Mouse (Mus musculus): Measurements from ENCODE around the gene Lep.

The Lep gene

DNA sequence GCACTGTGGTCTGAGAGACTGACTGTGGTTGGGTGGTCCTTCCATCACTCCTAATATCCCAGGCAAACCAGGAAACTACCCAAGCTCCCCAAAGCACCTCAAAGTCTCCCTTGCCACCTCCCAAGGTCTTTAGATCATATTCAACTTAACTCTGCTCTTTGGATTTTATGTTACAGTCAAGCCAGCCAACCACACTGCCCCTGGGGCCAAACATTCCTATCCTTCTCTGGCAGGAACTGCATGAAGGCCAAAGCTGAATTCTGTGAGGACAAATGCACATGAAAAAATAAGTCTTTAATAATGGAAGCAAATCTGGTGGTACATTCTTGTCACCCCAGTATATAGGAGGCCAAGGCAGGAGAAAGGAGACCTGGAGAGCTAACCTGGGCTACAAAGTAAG lies 16.0 kb upstream of the Lep start:
- in situ Hi-C loops (cut with MboI, MseI) = no loop called here

GRCm38 (mm10) chr6:29049926-29050325 lies 10.1 kb upstream of the Lep start:
- in situ Hi-C loops (cut with MboI, MseI) = no loop called here

- in situ Hi-C loops (cut with MboI, MseI) = no loop called here
Measured at GRCm38 (mm10) chr6:29052188-29052587, 7.8 kb upstream of the Lep start.

GRCm38 (mm10) chr6:29053181-29053580 lies 6.8 kb upstream of the Lep start:
- in situ Hi-C loops (cut with MboI, MseI) = no loop called here

DNA sequence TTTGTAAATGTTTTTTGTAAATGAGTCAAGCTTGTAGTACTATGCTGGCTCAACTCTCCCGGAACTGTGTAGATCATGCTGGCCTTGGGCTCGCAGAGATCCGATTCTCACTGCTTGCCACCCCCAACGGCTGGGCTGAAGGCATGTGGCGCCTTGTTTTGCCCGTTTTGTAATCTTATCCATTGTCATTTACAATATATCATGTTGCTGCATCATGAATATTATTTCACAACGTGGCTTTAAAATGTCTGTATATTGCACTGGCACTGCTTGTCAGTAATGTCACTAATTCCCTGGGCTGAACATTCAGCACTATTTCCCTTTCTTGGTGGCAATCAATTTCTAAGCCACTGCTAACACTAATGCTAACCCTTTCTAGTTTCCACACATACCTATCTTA lies 3.6 kb upstream of the Lep start:
- in situ Hi-C loops (cut with MboI, MseI) = no loop called here

- in situ Hi-C loops (cut with MboI, MseI) = no loop called here
Measured at GRCm38 (mm10) chr6:29066389-29066790, 6.4 kb downstream of the Lep start.

GRCm38 (mm10) chr6:29072258-29072657 lies 12.2 kb downstream of the Lep start:
- in situ Hi-C loops (cut with MboI, MseI) = no loop called here

GRCm38 (mm10) chr6:29073462-29074132 lies 13.6 kb downstream of the Lep start:
- in situ Hi-C loops (cut with MboI, MseI) = no loop called here

- in situ Hi-C loops (cut with MboI, MseI) = no loop called here
Measured at GRCm38 (mm10) chr6:29074133-29074469, 14.1 kb downstream of the Lep start.

DNA sequence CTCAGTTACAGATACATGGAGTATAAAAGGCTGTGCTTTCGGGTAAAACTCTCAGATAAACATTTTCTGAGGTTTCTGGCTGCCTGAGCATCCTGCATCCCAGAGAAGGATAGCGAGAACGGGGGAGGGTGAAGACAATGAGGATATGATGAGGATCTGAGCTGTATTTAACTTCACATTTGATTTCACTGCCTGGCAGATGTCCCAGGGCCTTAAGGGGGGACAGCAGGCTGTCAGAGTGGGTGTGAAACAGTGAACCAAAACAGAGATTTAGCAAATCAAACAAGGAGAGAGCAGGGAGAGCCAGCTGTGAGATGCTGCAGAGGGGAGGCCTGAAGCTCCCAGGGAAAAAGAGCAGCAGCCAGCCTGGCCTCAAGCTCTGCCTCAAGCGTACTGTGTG lies 19.3 kb downstream of the Lep start:
- in situ Hi-C loops (cut with MboI, MseI) = no loop called here

DNA sequence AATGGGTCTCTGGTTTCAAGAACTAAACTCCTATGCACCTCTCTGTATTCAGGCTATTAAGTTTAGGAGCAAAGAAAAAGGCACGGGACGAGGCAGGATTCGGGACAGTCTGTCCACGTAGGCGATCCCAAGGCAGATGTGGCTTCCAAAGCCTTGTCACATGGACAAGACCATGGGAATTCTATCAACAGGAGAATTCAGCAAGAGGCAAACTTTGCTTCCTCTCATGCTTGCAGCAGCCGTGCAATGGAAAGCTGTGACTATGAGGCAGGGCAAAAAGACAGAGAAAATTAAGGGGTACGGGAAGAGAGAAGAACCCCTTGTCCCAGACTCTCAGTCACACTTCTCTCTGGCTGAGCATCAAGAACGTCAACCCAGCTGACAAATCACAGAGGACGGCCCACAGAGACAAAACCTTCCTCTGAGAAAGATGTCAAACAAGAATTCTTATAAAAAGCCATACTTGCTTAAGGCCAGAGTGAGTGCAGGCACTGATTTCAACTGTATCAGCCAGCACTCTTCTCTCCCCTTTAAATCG lies 21.9 kb downstream of the Lep start:
- in situ Hi-C loops (cut with MboI, MseI) = no loop called here

- in situ Hi-C loops (cut with MboI, MseI) = no loop called here
Measured at GRCm38 (mm10) chr6:29082776-29083354, 22.8 kb downstream of the Lep start.

DNA sequence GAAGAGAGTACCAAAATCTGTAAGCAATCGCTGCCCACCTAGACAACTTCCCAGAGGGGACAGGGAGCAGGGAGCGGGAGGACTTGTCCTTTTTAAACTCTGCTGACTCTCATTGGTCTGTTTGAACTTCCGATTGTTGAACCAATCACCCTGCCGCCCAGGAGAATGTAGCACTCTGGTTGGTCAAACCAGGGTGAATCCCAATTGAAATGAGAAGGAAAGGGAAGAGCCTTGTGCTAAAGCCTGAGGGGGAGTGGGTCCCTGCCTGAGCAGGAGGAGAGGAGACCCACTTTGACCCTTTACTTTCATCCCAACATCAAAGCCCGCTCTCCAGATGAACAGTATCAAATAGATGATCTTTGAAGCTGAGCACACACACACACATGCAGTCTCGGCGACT lies 24.4 kb downstream of the Lep start:
- in situ Hi-C loops (cut with MboI, MseI) = no loop called here

DNA sequence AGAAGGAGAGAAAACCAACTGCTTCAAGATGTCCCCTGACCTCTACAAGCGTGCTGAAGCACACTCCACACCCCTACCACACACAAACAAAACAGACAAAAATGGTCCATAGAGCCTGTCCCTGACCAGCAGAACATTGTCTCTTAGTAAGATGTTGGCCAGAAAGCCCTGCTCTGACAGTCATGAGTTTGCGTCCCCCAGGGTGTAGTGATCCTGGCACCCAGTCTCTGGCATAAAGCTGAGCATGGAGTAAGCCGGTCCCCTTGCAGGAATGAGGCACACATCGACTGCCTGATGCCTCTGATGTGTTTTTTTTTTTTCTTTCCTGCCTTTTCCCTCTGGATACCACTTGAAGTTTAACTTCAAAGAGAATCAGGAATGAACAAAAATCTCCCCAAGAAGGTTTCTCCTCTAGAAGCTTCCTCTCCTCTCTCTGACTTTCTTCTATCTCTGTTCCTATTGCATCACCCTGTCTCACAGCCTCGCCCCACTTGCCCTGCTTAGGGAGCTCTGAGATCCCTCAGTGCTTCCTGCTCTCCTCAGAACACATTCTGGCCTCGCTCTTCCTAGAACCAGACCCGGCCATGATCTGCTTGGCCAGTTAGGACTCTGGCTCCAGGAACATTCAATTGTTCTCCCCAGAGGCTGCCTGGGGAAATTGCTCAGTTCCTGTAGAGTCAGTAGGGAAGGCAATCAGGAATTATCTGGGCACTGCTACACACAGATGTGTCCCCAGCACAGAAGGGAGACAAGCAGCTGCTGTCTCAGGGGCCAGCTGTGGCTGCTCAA lies 28.1 kb downstream of the Lep start:
- in situ Hi-C loops (cut with MboI, MseI) = no loop called here

- in situ Hi-C loops (cut with MboI, MseI) = no loop called here
Measured at GRCm38 (mm10) chr6:29092234-29092633, 32.2 kb downstream of the Lep start.

- in situ Hi-C loops (cut with MboI, MseI) = no loop called here
Measured at GRCm38 (mm10) chr6:29092904-29093303, 32.9 kb downstream of the Lep start.

GRCm38 (mm10) chr6:29099536-29100170 lies 39.6 kb downstream of the Lep start:
- in situ Hi-C loops (cut with MboI, MseI) = loop anchor here (10.0 kb wide), 1 partner anchor 645 kb away; no protein-coding TSS in a partner anchor

- in situ Hi-C loops (cut with MboI, MseI) = loop anchor here (10.0 kb wide), 1 partner anchor 646 kb away; no protein-coding TSS in a partner anchor
Measured at GRCm38 (mm10) chr6:29100423-29100822, 40.4 kb downstream of the Lep start.

- in situ Hi-C loops (cut with MboI, MseI) = loop anchor here (10.0 kb wide), 1 partner anchor 647 kb away; no protein-coding TSS in a partner anchor
Measured at GRCm38 (mm10) chr6:29101248-29101864, 41.3 kb downstream of the Lep start.

GRCm38 (mm10) chr6:29108376-29108775 lies 48.4 kb downstream of the Lep start:
- in situ Hi-C loops (cut with MboI, MseI) = loop anchor here (10.0 kb wide), 1 partner anchor 654 kb away; no protein-coding TSS in a partner anchor

- in situ Hi-C loops (cut with MboI, MseI) = no loop called here
Measured at GRCm38 (mm10) chr6:29111501-29111900, 51.5 kb downstream of the Lep start.
